Mouse (Mus musculus) liver, adult 2 months (tissue): ENCODE measurements around the gene Ldb3.

Experiments
- CTCF ChIP-seq: fragments of 200-500 bp; IDR thresholded peaks from 2 replicates; pipeline ENCODE4 v1.5.1; 2011; ENCODE audit warnings: low read depth, low read length, control low read depth
- POLR2A ChIP-seq: fragments of 200-500 bp; IDR thresholded peaks from 2 replicates; pipeline ENCODE4 v1.6.1; 2011; ENCODE audit warnings: low read length, control low read depth; ENCODE audit not compliant: insufficient read depth; ENCODE audit errors: extremely low read depth

DNA sequence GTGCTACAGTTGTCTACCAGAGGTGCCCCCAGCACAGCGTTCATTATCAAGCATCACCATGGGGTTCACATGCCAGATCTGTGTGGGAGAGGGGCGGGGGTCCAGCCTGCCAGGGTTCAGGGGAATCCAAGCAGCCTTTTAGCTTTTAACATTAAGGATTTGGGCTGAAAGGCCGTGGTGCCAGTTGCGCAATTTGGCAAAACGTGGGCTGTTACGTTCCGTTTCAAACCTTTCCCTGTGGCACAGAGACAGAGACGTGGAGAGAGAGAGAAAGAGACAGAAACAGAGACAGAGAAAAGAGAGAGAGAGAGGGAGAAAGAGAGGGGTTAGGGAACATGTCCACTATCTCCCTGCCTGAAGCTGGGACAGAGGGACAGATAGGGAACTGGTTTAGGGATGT, 26.8 kb downstream of the Ldb3 start:
- TF ChIP-seq POLR2A (no peak), CTCF (no peak)
